Mouse (Mus musculus) neutrophil, adult 5-6 weeks (primary cell): ENCODE results near the gene Grifin. TPM values are rescaled to one million over a fixed set of nuclear protein-coding genes. Genes with fewer than 3 reads are reported as not detected.

Experiments
- ATAC-seq: fragments of 151-379, 151-347 bp; 2 replicates; pipeline ENCODE4 v1.8.0; 2017; ENCODE audit warnings: mild to moderate bottlenecking, moderate TSS enrichment; ENCODE audit not compliant: insufficient number of reproducible peaks, poor library complexity, low FRiP score, severe bottlenecking; ENCODE audit errors: extremely low read depth
- total RNA-seq: library from RNA; stranded (forward); fragments of 200-1000 nt; gene quantifications from 2 replicates; pipeline ENCODE4 v1.2.3, GENCODE M21; 2017

Grifin gene
- total RNA-seq, 1 experiment from 2014 or later = not detected

DNA sequence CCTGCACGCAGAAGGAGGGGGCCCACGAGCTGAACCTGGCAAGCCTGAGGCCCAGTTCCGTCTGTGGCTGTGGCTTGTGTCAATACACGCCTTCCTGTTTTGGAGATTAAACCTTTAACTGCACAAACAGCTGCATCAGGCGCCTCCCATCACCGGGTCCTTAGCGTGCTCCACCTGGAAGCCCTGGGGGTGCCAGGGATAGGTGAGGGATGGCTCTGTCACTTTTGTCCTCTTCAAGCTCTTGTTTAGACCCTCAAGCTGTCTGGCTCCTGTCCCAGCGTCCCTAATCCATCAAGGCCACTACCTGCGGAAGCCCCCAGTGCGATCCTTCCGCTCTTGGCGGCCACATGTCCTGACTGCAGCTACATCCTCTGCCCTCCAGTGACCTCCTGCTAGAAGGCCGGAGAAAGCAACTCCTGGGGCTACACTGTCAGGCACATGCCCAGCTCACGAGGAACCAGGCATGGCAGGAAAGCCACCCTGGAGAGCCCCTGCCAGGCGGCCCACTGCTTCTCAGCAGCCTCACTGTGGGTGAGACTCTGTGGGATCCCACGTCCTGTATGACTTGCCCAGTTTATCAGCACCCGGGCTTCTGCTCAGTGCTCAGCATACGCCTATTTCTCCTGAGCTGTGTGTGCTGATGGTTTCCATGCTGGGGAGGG, 32.2 kb upstream of the Grifin start:
- ATAC-seq = peak; percentile 69

DNA sequence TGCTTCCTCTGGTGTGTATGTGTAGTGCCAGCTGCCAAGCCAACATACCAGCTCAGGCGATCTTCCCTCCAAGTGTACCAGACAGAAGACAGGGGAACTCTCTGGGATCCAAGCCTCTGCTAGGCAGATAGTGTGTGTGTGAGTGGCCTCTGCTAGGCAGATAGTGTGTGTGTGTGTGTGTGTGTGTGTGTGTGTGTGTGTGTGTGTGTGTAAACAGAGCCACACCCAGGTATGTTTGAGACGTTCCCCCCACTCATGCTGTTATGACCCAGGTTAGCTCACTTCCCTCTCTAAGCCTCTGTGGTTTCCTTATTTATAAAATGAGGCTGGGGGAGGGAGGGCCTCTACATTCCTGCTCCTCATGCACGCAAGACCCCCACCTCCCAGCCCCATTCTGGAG, 31.6 kb upstream of the Grifin start:
- peak; percentile 51 for ATAC-seq

DNA sequence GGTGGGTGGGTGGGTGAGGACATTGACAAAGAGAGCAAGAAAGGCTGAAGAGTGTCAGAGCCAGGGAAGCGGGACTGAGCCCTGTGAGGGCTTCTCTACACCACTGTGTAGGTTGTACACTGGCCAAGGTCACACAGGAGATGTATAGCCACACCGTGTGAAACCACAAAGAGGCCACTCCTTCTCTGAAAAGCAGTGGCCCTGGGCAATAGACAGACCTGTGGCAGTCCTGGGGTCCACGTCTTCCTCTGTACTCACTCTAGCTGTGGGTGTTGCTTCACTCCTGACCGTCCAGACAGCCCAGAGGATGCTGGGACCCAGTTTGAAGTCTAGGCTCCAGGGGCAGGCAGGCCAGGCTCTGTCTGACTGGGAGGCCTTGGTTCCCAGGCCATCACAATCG, 30.0 kb upstream of the Grifin start:
- ATAC-seq = no peak

DNA sequence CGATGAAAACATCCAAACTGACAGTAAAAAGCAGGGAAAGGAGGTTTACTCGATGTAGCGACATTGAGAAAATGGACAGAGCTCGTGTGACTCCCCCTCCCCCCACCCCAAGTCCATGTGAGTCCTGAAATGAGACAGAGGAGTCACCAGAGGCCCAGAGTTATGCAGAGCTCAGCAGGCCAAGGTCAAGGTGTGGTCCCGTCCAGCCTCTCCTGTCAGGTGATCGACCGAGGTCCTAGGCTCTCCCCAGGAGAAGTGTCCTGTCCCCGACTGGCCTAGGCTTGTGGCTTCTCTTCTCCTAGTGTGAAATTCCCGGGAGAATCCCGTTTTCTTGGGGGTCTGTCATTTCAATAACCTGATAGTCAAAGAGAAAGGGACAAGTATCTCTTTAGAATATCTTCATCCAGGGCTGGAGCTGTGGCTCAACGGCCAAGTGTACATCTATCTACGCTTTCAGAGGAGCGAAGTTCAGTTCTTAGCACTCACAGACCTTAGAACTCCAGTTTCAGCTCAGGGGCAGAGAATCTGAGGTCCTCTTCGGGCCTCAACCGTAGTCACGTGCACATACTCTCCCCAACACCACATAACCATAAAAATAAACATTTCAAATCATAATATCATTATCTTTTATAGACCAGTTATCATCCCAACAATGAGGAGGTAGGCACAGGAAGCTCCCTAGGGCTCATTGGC, 24.4 kb upstream of the Grifin start:
- ATAC-seq = no peak

DNA sequence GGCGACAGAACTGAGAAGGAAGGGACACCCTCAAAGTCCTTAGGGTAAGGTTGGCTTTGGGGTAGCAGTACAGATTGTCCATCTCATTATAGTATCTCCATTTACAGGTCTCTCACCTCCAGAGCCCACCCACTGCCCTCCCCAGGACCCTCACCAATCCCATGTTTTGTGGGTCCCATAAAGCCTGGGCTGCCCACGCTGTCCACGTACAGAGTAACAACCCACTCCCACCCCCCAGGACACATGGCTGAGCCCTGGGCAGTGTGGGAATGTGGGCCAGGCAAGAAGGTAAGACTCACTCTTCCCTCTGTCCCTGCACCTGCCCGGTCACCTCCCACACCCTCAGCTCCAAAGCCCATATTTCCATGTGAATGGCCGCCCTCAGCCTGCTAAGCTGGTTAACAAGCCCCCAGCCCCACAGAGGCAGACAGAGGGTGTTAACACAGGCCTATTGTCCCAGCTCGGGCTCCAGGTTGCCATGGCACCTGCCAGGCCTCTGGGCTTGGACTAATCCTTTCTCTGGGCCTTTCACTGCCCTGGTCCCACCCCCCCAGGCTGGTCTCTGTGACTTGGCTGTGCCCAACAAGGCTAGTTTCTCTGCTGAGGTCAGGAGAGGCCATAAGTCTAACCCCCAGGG, 19.0 kb upstream of the Grifin start:
- no peak for ATAC-seq

DNA sequence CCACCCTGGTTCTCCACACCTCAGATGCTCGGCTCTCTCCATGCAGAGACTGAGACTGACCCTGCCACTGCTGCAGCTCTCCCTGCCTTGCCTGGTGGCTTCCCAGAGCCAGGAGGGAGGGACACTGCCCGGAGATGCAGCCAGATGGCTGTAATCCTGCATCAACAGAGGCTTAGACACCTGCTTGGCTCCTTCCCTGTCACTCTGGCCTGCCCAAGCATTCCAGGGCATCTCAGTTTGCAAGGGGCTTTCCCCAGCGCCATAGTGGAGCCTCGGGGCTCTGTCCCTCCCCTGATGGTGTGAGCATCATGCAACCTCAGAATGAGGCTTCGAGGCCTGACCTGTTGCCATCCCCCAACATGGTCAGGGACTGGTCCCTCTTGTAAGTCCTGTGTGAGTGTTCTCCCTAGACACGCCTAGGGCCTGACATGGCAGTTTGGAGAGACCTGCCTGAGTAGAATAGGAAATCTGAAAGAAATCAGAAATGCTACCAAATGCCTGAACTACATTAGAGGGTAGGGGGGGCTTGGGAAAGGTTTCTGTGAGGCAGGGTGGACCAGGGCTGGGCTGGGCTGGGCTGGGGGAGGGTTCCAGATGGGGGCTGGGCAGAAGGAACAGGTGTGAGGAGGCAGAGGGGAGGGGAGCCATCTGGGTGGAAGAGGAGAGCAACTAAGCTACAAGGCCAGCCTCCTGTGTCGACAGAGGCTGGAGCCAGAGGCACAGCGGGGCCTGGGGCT, 18.3 kb upstream of the Grifin start:
- ATAC-seq = no peak

DNA sequence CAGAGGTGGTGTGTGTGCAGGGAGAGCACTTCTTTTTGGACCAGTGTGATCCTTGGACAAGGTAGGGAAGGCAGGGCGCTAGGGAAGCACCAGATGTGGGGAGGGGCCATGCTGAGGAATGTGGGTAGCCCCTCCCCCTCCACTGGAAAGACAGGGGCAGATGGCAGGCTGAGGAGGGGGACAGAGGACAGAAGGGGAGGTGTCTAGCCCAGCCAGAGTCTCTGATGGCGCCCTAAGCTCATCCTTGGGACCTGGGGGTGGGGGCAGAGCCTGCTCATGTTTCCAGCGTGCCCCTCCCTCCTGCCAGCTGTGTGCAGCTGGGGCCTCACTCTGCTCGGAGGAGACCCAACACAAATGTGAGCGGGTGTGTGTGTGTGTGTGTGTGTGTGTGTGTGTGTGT, 16.7 kb upstream of the Grifin start:
- ATAC-seq = no peak

DNA sequence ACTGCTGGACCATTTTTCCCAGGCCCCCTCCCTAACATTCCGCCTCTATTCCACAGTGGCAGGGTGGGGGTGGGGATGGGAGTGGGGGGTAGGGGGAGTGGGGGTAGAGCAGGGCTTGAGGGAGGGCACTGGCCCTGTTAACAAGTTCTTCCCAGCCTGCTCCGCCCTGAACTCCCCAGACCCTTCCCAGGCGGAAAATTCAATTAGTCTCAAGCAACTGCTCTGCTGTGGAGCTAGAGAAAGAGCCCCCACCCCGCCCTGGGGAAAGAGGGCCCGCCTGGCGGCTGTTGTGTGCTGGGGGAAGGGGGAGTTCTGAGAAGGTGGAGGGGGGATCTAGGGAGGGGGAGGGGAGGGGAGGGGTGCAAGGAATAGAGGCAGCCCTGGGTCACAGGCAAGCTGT, 14.9 kb upstream of the Grifin start:
- no peak for ATAC-seq

DNA sequence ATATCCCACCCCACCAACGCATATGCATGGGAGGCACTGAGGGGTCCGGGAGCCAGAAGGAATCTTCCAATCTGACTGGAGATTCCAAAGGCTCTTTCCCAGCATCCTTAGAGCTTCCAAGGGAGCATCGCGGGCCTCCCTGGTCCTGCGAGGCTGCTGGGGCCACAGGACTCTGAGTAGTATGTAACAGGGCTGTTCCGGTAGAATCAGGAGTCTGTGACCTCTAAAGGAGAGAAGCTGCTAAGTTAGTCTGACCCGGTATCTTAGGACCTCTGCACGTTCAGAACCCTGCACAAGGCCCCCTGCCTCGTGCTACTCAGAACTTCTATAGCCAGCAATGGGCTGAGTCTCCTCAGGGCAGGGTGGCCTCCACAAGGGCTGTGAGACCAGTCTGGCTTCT, 14.3 kb upstream of the Grifin start:
- no peak for ATAC-seq

DNA sequence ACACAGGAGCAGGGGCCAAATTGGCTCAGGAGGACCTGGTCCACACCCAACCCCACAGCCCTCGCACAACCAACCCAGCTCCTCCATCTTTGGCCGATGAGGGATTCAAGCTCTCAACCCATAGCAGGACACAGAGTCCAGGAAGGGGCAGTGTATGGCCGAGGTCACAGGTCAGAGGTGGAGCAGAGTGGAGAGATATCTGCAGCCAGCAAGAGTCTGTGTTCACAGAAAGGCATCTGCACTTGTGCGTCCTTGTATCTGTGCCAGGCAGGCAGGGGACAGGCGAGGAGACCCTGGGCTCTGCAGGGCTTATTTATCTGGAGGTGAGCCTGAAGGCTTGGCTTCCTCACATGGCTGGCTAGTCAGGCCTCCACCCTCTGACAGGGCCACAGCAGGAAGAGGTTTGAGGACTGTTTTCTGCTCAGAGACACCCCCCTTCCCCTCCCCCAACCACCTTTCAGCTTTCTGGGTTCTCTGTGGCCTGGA, 10.6 kb upstream of the Grifin start:
- peak; percentile 78 for ATAC-seq

DNA sequence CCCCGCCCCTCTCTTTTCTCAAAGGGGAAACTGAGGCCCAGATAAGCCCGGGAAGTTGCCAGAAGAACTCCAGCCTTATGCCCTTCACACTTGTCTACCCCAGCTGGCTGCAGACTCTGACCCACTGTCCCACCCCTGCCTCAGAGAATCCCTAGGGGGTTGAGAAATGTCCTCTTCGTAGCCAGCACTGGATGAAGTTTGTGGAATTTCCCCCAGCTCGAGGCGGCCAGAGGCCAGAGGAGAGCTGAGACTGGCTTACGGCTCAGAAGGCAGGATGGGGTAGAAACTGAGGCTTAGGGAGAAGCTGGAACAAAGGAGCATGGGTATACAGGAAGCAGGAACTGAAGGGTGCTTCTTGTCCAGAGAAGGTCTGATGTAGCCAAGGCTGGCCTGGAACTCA, 7.7 kb upstream of the Grifin start:
- ATAC-seq = no peak

DNA sequence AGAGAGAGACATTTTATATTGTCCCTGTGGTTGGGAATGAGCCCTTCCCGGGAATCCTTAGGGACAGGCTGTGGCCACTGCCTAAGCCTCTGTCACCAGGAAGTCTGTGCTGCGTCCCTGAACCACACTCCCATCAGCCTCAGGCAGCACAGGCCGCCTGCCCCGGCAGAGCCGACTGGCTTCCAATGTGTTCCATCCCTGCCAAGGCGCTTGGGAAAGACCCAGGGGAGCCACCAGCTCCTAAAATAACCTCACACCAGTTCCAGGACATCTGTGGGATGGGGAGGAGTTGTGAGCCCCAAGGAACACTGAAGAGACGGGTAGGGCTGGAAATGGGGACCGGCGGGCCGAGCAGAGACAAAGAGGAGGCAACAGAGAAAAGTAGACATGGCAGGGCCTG, 6.8 kb upstream of the Grifin start:
- ATAC-seq = no peak

DNA sequence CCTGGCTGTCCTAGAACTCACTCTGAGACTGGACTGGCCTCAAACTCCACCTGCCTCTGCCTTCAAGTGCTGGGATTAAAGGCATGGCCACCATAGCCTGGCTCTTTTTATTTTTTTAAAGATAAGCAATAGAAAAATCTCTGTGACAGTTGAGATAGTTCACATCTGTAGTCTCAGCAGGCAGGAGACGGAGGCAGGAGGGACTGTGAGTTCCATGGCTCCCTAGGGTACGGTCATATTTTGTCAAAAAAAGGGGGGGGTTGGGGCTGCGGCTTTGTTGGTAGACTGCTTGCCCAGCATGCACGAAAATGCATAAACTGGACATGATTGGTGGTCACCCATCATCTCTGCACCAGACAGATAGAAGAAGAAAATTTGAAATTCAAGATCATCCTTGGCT, 6.3 kb upstream of the Grifin start:
- no peak for ATAC-seq

DNA sequence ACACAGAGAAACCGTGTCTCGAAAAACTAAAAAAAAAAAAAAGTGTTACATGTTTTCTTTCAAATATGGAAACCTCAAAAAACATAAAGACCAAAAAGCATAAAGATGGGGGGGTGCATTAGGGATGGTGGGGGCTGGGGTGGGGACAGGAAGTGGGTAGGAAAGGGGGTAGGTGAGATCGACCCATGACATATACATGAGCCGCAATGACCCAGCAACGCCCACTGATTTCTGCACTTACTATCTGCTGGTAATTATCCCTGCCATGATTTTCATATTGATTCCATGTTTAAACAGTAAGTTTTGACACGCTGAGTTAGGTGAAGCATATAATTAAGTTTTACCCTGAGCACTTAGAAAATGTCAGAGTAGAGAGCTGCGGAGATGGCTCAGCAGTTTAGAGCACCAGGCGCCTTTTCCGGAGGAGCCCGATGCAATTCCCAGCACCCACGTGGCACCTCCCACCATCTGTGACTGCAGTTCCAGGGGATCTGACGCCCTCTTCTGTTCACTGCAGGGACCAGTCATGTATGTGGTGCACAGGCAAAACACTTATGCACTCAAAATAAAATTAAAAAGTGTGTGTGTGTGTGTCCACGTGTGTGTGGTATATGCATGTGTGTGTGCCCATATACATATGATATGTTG, 5.5 kb upstream of the Grifin start:
- ATAC-seq = no peak

DNA sequence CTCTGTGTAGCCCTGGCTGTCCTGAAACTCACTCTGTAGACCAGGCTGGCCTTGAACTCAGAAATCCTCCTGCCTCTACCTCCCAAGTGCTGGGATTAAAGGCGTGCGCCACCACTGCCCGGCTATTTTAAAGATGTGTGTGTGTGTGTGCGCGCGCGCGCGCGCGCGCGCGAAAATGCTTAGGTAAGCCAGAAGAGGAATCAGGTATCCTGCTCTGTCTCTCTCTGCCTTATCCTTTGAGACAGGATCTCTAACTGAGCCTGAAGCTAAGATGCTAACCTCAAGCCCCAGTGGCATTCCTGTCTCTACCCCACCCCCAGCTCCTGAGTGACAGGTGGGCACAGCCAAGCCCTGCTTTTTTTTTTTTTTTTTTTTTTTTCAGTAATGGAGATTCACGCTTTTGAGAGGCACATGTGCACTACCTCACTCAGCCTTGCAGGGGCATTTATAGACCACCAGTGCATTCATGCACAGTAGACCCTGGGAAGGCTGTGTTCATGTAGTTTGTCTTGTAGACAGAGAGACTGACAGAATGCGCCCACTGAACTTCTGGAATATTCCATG, 4.2 kb upstream of the Grifin start:
- ATAC-seq = no peak

DNA sequence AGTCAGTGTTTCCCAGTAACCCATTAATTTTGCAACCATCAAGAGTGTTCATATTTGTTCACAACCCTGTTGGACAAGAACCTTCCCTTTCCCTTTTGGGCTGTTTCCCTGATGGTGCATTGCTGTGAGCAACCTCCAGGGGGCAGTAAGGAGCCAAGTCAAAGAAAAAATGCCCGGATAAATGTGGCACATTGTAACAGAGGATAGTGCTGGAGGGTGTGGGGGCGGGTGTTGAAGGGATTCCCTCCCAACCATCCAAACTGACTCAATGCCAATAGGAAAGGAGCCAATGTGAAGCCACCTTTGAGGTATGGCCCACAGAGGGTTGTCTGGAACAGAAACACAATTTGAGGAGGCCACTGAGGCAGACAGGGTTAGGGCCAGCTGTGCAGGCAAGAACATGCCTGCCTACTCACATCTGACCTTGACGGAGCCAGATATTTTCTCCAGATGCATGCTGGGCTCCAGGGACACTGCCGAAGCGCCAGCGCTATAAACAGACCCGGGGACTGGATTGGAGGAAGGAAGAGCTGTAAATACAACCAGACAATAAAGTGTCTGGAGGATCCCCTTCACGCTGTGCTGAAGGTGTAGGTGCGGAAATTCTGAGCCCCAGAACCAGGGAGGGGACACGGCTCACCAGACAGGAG, 3.6 kb upstream of the Grifin start:
- peak; percentile 57 for ATAC-seq

DNA sequence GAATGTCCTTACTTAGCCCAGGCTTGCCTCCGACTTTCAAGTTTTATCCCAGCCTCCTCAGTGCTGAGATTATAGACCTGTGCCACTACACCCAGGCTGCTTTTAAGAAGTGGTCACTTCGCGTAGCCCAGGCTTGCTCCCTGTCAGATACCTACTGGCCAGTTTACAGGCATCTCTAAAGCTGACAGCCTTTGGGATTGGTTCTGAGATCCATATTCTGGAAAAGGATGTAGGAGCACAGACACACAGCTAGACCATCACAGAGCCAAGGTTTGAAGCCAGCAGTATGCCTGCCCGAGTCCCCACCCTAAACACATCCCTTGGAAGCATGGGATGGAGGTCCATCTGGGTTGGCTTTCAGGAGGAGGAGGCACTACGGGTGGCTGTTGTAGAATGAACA, 2.9 kb upstream of the Grifin start:
- no peak for ATAC-seq

DNA sequence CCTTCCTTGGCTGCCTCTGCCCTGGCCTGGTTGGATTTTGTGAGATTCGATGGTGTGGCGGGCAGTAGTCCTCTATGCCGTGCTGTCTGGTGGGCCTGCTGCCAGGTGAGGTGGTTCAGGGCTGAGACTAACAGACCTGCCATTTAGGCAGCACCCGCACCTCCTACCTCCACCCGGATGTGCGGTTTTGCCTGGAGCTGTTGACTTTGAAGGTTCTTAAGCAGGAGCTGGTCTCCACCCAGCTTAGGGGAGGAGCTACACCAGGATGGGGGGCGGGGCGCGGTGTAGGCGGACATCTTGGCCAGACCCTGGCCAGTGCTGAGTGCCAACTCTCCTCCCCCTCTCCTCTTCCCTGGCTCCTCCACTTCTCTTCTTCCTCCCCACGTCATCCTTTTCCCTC, 2.5 kb upstream of the Grifin start:
- peak; percentile 53 for ATAC-seq
